Mouse (Mus musculus): Measurements from ENCODE around the gene Jam2. TPM values are rescaled to one million over a fixed set of nuclear protein-coding genes. Genes with fewer than 3 reads are reported as not detected.

Jam2 gene
- polyA plus RNA-seq, 1 experiment, result 16.6 TPM

DNA sequence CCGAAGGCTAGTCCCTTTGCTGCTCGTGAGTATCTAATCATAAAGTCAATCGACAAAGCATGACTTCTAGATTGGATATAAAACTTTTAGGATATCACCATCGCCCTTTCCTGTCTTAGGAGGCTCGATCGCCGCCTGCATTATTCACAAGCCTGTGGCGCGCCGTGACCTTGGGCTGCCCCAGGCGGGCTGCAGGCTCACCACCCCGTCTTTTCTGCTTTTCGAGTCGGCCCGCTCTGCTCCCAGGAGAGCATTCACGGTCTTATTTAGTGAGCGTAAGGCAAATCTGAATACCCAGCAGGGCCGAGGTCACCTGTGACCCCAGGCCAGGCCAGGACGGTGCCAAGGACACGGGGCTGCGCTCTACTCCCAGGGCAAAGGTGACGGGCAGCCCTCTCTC is 60.4 kb downstream of the Jam2 start:
- under 1% methylated on average over 22 of the region's 22 CpGs for WGBS
- peak overlapping the region; percentile 89 for H3K4me3 ChIP-seq (replicated peaks; ENCODE audit: extremely low read depth, low read depth, low read length)
- H3K4me1 ChIP-seq (ENCODE audit: control insufficient read depth, insufficient read depth, low read length), result no peaks in the 10 kb centered on the region
- DNase-seq, result no peak
- TF ChIP-seq POLR2A (IDR thresholded peaks at IDR 0.05; ENCODE audit: borderline replicate concordance, extremely low read depth, low read depth, low read length) (no peak), CTCF (IDR thresholded peaks at IDR 0.05; ENCODE audit: insufficient read depth, low read length) (no peak)

- TF ChIP-seq POLR2A (IDR thresholded peaks at IDR 0.05; ENCODE audit: borderline replicate concordance, extremely low read depth, low read depth, low read length), result peak; percentile 58; the same call in 1 of the 2 replicates
- TF ChIP-seq CTCF (IDR thresholded peaks at IDR 0.05; ENCODE audit: insufficient read depth, low read length), result no peak
- peak; percentile 87 for DNase-seq
- under 1% methylated on average over 52 of the region's 52 CpGs for whole genome bisulfite sequencing
- Histone ChIP-seq H3K4me3 (replicated peaks; ENCODE audit: extremely low read depth, low read depth, low read length) (peak within 1 kb of the TSS; percentile 89), H3K4me1 (ENCODE audit: control insufficient read depth, insufficient read depth, low read length) (no peaks in the 10 kb centered on the region)
These were observed 61.0 kb downstream of the Jam2 start, which contains the start of gene Gabpa for GRCm38 (mm10) chr16:84834745-84835440. TSS of gene Gabpa (plus strand) at chr16:84834925.

DNA sequence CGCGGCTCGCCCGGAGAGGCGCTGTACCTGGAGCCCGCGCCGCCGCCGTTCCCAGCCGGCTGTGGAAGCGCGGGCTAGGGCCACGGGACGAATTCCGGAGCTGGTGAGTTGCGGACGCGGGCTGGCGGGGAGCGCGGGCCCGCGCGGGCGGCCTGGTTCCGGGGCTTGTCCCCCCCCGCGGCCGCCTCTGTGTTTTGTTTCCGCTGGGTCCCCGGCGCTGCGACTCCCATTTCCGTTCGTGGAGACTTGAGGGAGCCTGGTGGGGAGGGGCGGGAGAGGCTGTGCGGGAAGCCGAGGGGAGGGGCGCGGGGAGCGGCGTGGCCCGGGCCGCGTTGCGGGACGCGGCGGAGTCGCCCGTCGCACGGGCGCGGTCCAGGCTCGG is 61.5 kb downstream of the Jam2 start, which contains the start of gene Atp5j:
Gene Atp5j, minus strand, starts transcription at position 185 of the 382 bp plus-strand sequence.
- TF ChIP-seq CTCF (IDR thresholded peaks at IDR 0.05; ENCODE audit: insufficient read depth, low read length) (no peak), POLR2A (IDR thresholded peaks at IDR 0.05; ENCODE audit: borderline replicate concordance, extremely low read depth, low read depth, low read length) (no peak)
- H3K4me3 ChIP-seq (replicated peaks; ENCODE audit: extremely low read depth, low read depth, low read length), result peak within 1 kb of the TSS; percentile 89
- DNase-seq, result peak; percentile 83
- H3K4me1 ChIP-seq (ENCODE audit: control insufficient read depth, insufficient read depth, low read length), result no peaks in the 10 kb centered on the region
- under 1% methylated on average over 57 of the region's 57 CpGs for WGBS

DNA sequence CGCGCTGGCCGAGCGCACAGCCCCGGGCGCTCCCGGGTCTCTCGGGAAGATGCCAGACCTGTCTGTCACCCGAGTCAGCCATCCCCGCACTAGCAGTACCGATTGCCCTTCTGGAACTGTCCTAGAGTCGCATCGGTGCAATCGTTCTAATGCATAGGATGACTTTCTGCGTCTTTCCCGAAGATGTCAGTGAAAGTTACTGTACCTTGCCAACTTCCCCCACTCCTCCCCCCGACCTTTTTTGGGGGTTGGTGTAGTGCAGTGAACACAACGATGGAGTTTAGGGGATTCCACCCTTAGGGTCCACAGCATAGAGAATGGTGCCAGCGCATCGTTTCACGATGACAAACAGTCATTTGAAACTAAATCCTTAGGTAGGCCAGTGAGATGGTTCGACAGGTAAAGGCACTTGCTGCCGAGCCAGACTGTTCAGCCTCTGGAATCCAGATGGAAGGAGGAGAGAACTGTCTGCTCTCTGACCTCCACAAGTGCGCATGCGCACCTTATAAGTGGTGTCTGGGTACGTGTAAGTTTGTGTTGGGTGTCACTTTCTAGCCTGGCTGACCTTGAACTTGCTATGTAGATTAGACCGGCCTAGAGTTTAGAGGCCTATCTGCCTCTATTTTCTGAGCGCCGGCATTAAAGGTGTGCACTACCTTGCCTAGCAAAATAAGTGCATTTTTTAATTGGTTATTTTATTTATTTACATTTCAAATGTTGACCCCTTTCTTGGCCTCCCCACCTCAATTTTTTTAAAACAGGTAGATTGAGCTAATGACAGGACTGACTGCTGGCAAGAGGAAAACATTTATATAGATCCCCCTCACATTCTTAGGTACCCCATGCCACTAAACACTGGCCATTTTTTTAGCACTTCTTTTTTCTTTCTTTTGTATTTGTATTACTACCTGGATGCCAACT is 62.2 kb downstream of the Jam2 start:
- TF ChIP-seq POLR2A (IDR thresholded peaks at IDR 0.05; ENCODE audit: borderline replicate concordance, extremely low read depth, low read depth, low read length) (peak; percentile 40; the same call in 1 of the 2 replicates), CTCF (IDR thresholded peaks at IDR 0.05; ENCODE audit: insufficient read depth, low read length) (no peak)
- 4% methylated on average over 29 of the region's 29 CpGs for WGBS
- DNase-seq, result no peak
- H3K4me3 ChIP-seq (replicated peaks; ENCODE audit: extremely low read depth, low read depth, low read length), result peak overlapping the region; percentile 89
- H3K4me1 ChIP-seq (ENCODE audit: control insufficient read depth, insufficient read depth, low read length), result no peaks in the 10 kb centered on the region

GRCm38 (mm10) chr16:84838576-84838975 is 64.7 kb downstream of the Jam2 start:
- no peak for TF ChIP-seq CTCF (IDR thresholded peaks at IDR 0.05; ENCODE audit: insufficient read depth, low read length)
- no peak for TF ChIP-seq POLR2A (IDR thresholded peaks at IDR 0.05; ENCODE audit: borderline replicate concordance, extremely low read depth, low read depth, low read length)
- WGBS, result 76% methylated on average over 2 of the region's 2 CpGs
- no peaks in the 10 kb centered on the region for H3K4me1 ChIP-seq (ENCODE audit: control insufficient read depth, insufficient read depth, low read length)
- no peak overlapping the region for H3K4me3 ChIP-seq (replicated peaks; ENCODE audit: extremely low read depth, low read depth, low read length)
- DNase-seq, result no peak

GRCm38 (mm10) chr16:84853492-84853891 is 79.6 kb downstream of the Jam2 start:
- Histone ChIP-seq H3K4me3 (replicated peaks; ENCODE audit: extremely low read depth, low read depth, low read length) (no peak overlapping the region), H3K4me1 (ENCODE audit: control insufficient read depth, insufficient read depth, low read length) (no peaks in the 10 kb centered on the region)
- WGBS, result 69% methylated on average over 6 of the region's 6 CpGs
- no peak for TF ChIP-seq CTCF (IDR thresholded peaks at IDR 0.05; ENCODE audit: insufficient read depth, low read length)
- TF ChIP-seq POLR2A (IDR thresholded peaks at IDR 0.05; ENCODE audit: borderline replicate concordance, extremely low read depth, low read depth, low read length), result no peak
- DNase-seq, result no peak

- no peaks in the 10 kb centered on the region for H3K4me1 ChIP-seq (ENCODE audit: control insufficient read depth, insufficient read depth, low read length)
- H3K4me3 ChIP-seq (replicated peaks; ENCODE audit: extremely low read depth, low read depth, low read length), result no peak overlapping the region
- 82% methylated on average over 8 of the region's 8 CpGs for WGBS
- no peak for DNase-seq
- TF ChIP-seq POLR2A (IDR thresholded peaks at IDR 0.05; ENCODE audit: borderline replicate concordance, extremely low read depth, low read depth, low read length), result no peak
- TF ChIP-seq CTCF (IDR thresholded peaks at IDR 0.05; ENCODE audit: insufficient read depth, low read length), result no peak
These were observed 90.7 kb downstream of the Jam2 start for GRCm38 (mm10) chr16:84864656-84865055.

DNA sequence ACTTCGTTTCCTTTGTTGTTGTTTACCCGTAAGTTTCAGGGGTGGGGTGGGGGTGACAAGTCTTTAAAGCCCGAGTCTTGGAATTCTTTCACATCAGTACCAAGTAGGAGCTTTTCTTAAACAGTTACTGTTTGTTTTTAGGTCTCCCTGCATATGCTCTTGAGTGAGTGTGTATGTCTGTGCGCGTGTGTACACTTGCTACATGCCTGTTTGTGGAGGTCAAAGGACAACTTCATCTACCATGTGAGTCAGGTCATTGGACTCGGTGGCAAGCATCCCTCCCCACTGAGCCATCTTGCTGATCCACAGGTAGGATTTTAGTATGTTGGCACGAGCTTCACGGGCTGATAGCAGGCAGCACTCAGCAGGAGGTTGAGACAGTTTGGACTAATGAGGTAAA is 99.9 kb downstream of the Jam2 start:
- TF ChIP-seq POLR2A (IDR thresholded peaks at IDR 0.05; ENCODE audit: borderline replicate concordance, extremely low read depth, low read depth, low read length) (no peak), CTCF (IDR thresholded peaks at IDR 0.05; ENCODE audit: insufficient read depth, low read length) (no peak)
- H3K4me1 ChIP-seq (ENCODE audit: control insufficient read depth, insufficient read depth, low read length), result no peaks in the 10 kb centered on the region
- no peak overlapping the region for H3K4me3 ChIP-seq (replicated peaks; ENCODE audit: extremely low read depth, low read depth, low read length)
- no peak for DNase-seq
- WGBS, result 79% methylated on average over 8 of the region's 8 CpGs

DNA sequence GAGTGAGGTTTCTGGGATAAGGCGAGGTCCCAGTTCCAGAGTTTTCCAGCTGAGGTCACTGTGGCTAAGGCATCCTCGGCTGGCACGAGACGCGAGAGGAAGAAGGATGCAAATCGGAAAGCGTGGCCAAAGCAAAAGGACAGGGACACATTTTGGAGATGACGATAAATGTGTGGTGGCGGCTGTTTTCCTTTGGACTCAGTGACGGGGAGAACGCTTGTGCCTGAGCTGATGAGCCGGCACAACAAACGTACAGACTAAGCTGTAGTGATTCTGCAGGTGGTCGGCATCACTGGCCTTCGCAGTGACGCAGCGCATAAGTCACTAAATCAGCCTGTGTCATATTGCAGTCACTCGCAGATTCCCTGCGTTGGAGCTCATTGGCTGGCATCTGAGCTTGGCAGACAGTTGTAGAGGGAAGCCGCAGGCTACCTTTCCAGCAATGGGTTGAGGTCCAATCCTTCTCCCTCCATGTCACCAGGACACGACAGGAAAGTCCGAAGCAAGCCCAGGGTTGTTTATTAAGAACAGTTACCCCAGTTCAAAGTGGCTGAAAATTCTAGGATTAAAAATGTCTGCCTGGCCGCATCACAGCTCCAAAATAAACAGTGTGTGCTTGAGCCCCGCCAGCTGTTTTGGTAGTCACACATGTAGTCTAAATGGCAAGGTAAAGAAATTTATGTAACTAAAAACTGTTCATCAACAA is 101.2 kb downstream of the Jam2 start:
- peak; percentile 6 for DNase-seq
- no peak for TF ChIP-seq POLR2A (IDR thresholded peaks at IDR 0.05; ENCODE audit: borderline replicate concordance, extremely low read depth, low read depth, low read length)
- TF ChIP-seq CTCF (IDR thresholded peaks at IDR 0.05; ENCODE audit: insufficient read depth, low read length), result peak; percentile 20; the same call in 1 of the 2 replicates
- Histone ChIP-seq H3K4me1 (ENCODE audit: control insufficient read depth, insufficient read depth, low read length) (no peaks in the 10 kb centered on the region), H3K4me3 (replicated peaks; ENCODE audit: extremely low read depth, low read depth, low read length) (no peak overlapping the region)
- whole genome bisulfite sequencing, result 44% methylated on average over 24 of the region's 24 CpGs

Other genes starting within 250 kb of the Jam2 start
- 8.6 and 12.0 TPM in 2 replicates for gene Mrpl39, start 38.4 kb upstream of the Jam2 start, polyA plus RNA-seq (2012; rRNA removed)
- gene Gabpa, start 60.8 kb downstream of the Jam2 start, polyA plus RNA-seq (2012; rRNA removed), result 5.2 and 10.7 TPM in 2 replicates
- 117 and 167 TPM in 2 replicates for gene Atp5j, start 61.5 kb downstream of the Jam2 start, polyA plus RNA-seq (2012; rRNA removed)

Data from lung, adult 2 months (tissue).